Mouse (Mus musculus) G1E (cell line): ENCODE data around the gene Trp53rka. TPM values are rescaled to one million over a fixed set of nuclear protein-coding genes. Genes with fewer than 3 reads are reported as not detected.

Experiments used
- ATAC-seq: 2 replicates; pipeline ENCODE4 v1.8.0; 2016; ENCODE audit warnings: mild to moderate bottlenecking; ENCODE audit not compliant: insufficient number of reproducible peaks, poor library complexity, low FRiP score, severe bottlenecking; ENCODE audit errors: extremely low read depth
- DNase-seq: peaks from one replicate; pipeline ENCODE4 v3.0.0; 2012; ENCODE audit warnings: low spot score
- H3K27me3 ChIP-seq: 2 replicates; pipeline ENCODE4 v1.6.1; 2012; ENCODE audit warnings: mild to moderate bottlenecking, low read length, inconsistent platforms; ENCODE audit not compliant: insufficient read depth
- H3K36me3 ChIP-seq: replicated peaks from 2 replicates; pipeline ENCODE3; 2012; ENCODE audit warnings: mild to moderate bottlenecking, inconsistent platforms
- H3K4me1 ChIP-seq: 2 replicates; pipeline ENCODE4 v1.6.1; 2012; ENCODE audit warnings: low read depth, low read length, inconsistent platforms, mixed read lengths; ENCODE audit not compliant: insufficient read depth
- H3K4me3 ChIP-seq: 2 replicates; pipeline ENCODE4 v1.5.1; 2012; ENCODE audit warnings: low read depth, mild to moderate bottlenecking, inconsistent platforms, low read length, moderate library complexity, mixed read lengths
- H3K9me3 ChIP-seq: replicated peaks from 2 replicates; pipeline ENCODE4 v1.6.1; 2012; ENCODE audit warnings: inconsistent platforms
- CTCF ChIP-seq: IDR thresholded peaks from 2 replicates; pipeline ENCODE4 v1.5.1; 2012; ENCODE audit warnings: low read depth, low read length, inconsistent platforms, mixed read lengths
- GATA1 ChIP-seq: IDR thresholded peaks from 2 replicates; pipeline ENCODE4 v1.6.1; 2012; ENCODE audit warnings: borderline replicate concordance, low read length, inconsistent platforms, mixed read lengths
- GATA2 ChIP-seq: IDR thresholded peaks from 2 replicates; pipeline ENCODE4 v1.6.1; 2012; ENCODE audit warnings: low read depth, low read length, inconsistent platforms, borderline replicate concordance
- POLR2AphosphoS5 ChIP-seq: IDR thresholded peaks from 2 replicates; pipeline ENCODE4 v1.6.1; 2012; ENCODE audit warnings: low read depth, low read length, inconsistent platforms; ENCODE audit not compliant: insufficient replicate concordance
- TAL1 ChIP-seq: conservative IDR thresholded peaks from 2 replicates; pipeline ENCODE4 v1.6.1; 2012; ENCODE audit warnings: low read depth, low read length, inconsistent platforms, mixed read lengths
- polyA plus RNA-seq: library from polyadenylated mRNA; stranded (reverse); fragments of >175 nt; gene quantifications from 2 replicates; pipeline ENCODE4 v1.2.3, GENCODE M21; 2012
- total RNA-seq, 2 experiments: library from RNA; stranded (forward) in 1 of 2; stranded (reverse) in 1 of 2; fragments of 200-1000 nt in 1 of 2; fragments of >200 nt in 1 of 2; fragmentation: Nextera tagmentation in 1 of 2; gene quantifications; 2 replicates each; pipeline ENCODE4 v1.2.3; 2014 to 2017

Trp53rka gene
- total and polyA plus RNA-seq, 3 experiments: 8.4 to 25.7 (median 13.7) TPM

DNA sequence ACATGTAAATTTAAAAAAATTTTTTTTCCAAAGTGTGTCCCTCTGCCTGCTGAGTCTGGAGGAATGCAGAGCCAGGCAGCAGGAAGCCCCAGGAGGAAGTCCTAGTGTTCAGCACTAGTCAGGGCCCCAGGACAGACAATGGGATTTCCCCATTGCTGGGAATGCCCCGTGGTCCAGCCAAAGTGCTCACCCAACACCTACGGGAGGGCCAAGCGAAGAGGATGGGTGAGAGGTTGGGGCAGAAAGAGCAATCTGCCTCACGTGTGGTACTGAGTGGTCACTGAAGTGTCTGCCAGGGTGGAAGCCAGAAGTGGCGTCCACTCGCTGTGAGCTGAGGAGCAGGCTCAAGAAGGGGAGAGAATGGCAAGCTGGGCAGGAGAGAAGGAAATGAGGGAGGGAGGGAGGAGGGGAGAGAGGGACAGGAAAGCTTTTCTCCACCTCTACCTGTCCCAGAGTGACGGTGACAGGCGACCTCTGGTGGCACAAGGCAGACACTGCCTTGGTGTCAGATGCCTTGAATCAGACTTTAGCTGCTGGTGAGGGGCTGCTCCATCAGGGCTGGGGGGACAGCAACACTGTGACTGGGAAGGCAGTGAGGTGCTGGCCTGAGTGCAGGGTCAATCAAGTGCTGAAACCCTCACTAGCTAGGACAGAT lies 6.1 kb downstream of the Trp53rka start:
- DNase-seq (peak; percentile 38), ATAC-seq (peak; percentile 56; the same call in 1 of the 2 replicates)
- Histone ChIP-seq H3K9me3 (no peaks in the 10 kb centered on the region), H3K27me3 (peaks cover 10% of the 10 kb centered on the region), H3K4me3 (no peak overlapping the region), H3K4me1 (peaks cover 11% of the 10 kb centered on the region), H3K36me3 (peaks cover 37% of the 10 kb centered on the region)
- TF ChIP-seq TAL1 (no peak), CTCF (peak; percentile 95)

DNA sequence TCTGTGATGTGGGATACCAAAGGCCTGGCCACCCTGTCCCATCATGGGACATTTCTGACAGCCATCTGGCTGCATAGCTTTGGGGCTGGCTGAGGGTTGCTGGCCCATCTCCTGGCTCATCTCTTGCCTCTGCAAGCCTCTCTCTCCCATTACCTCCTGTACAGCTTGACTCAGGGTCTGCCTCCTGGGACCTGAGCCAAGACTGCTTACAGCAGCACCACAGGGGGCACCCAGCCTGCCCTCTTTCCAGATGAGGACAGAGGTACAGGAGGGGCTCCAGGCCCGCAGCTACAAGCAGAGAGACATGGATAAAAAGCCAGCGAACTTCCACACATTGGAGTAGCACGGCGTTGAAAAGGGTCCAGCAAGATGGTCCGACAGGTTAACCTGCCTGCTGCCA lies 6.7 kb downstream of the Trp53rka start:
- TF ChIP-seq TAL1 (no peak), POLR2AphosphoS5 (no peak), CTCF (no peak), GATA1 (no peak), GATA2 (no peak)
- Histone ChIP-seq H3K4me1 (peaks cover 9% of the 10 kb centered on the region), H3K4me3 (no peak overlapping the region), H3K27me3 (peaks cover 12% of the 10 kb centered on the region), H3K36me3 (peaks cover 37% of the 10 kb centered on the region), H3K9me3 (no peaks in the 10 kb centered on the region)
- DNase-seq (no peak), ATAC-seq (no peak)

DNA sequence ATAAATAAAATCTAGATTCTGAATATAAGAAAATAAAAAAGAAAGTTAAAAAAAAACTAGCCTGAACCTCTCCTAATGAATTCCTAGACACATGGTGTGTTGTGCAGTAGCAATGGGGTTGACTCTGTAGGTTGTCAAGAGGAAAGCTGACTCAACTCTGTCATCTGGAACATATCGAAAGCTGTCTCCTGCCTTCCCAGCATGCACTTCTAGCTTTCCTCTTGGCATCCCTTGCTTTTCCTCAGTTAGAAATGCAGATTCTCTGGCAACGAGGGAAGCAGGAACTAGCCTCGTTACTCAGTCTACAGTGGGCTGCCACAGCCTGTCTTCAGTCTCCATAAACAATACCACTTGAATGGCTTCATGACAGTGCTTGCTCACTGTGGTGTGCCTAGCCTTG lies 7.3 kb downstream of the Trp53rka start:
- Histone ChIP-seq H3K9me3 (no peaks in the 10 kb centered on the region), H3K4me3 (no peak overlapping the region), H3K36me3 (peaks cover 33% of the 10 kb centered on the region), H3K27me3 (peaks cover 12% of the 10 kb centered on the region), H3K4me1 (peaks cover 9% of the 10 kb centered on the region)
- ATAC-seq (no peak), DNase-seq (no peak)
- TF ChIP-seq GATA2 (no peak), GATA1 (no peak), CTCF (no peak), TAL1 (no peak), POLR2AphosphoS5 (no peak)

DNA sequence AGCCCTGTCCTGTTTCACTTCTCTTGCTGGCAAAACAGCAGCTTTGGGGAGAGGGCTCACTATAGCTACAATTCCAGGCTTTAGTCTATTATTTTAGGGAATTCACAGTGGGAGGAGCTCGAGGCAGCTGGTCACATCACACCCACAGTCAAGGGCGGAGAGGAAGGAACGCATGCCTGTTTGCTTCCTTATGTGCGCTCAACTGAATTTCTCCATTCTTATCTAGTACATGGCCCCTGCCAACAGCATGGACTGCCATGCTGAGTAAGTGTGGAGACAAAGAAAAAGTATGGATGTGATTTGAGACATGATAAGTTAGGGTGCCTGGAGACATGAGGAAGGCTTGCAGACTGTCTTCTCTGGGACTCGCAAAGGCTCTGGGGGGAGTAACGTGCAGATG lies 9.0 kb downstream of the Trp53rka start:
- Histone ChIP-seq H3K4me3 (no peak overlapping the region), H3K9me3 (no peaks in the 10 kb centered on the region), H3K27me3 (peaks cover 19% of the 10 kb centered on the region), H3K4me1 (peaks cover 6% of the 10 kb centered on the region; the same call in 1 of the 2 replicates), H3K36me3 (peaks cover 17% of the 10 kb centered on the region)
- ATAC-seq (no peak), DNase-seq (no peak)
- TF ChIP-seq GATA1 (no peak), CTCF (no peak), TAL1 (no peak), POLR2AphosphoS5 (no peak), GATA2 (no peak)

DNA sequence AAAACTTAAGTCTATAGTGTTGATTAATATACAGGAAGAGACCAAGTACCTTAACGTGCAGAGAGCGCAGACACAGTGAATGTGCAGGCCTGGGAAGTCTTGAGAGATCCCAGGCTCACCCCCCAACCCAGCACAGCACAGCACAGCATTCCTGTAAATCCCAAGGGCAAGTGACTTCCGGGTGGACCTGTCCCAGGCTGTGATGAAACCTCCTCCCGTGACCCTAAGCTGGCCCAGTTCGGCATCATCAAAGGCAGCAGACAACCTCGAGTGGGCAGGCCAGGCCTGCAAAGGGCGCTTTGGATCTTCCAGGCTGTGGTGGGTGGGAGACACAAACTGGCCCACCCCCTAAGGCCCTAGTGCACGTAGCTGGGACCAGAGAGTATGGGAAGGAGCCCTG lies 11.1 kb downstream of the Trp53rka start:
- no peak overlapping the region for H3K4me3 ChIP-seq
- TF ChIP-seq TAL1 (no peak), GATA2 (no peak), GATA1 (no peak), CTCF (no peak), POLR2AphosphoS5 (no peak)
- H3K4me1 ChIP-seq: peaks cover 1% of the 10 kb centered on the region; the same call in 1 of the 2 replicates
- DNase-seq (no peak), ATAC-seq (no peak)
- no peaks in the 10 kb centered on the region for H3K9me3 ChIP-seq
- H3K36me3 ChIP-seq: peaks cover 2% of the 10 kb centered on the region
- H3K27me3 ChIP-seq: peaks cover 19% of the 10 kb centered on the region

DNA sequence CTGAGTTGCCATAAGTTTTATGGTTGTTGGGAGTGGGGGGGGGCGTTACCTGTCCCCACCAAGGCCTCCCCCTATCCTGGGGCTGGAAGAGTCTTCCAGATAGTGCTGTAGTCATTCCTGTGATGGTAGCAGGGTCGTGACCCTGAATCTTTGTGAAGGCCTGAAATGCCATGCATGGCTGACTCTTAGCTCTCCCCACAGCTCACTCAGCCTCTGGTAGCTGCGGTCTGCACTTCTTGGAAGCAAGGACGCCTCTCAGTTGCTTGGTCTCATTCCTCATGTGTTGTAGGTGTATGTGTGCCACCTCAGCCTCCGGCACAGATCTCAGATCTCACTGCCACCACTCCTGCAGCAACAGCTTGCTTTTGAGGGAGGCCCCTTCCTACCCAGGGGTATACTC lies 17.3 kb downstream of the Trp53rka start:
- no peaks in the 10 kb centered on the region for H3K4me1 ChIP-seq
- ATAC-seq (no peak), DNase-seq (no peak)
- H3K4me3 ChIP-seq: no peak overlapping the region
- no peaks in the 10 kb centered on the region for H3K36me3 ChIP-seq
- H3K9me3 ChIP-seq: no peaks in the 10 kb centered on the region
- no peak for TF ChIP-seq GATA2
- TF ChIP-seq TAL1: no peak
- TF ChIP-seq CTCF: no peak
- no peak for TF ChIP-seq GATA1
- TF ChIP-seq POLR2AphosphoS5: no peak
- H3K27me3 ChIP-seq: peaks cover 19% of the 10 kb centered on the region

DNA sequence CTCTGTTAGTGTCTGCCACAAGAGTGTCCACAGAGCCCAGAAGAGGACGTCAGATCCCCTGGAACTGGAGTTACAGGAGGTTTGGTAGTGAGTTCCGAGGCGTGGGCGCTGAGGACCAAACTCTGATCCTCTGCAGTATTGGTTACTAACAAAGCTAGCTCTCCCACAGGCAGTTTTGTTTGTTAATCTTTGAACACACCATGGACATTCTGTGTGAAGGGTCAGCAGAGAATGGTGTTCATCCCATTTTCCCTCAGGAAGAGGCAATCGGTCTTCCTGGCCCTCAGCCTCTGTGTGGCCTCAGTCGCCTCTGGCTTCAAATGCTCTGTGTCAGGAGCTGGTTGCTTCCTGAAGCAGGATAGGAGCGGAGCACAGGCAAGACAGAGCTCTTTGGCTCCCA lies 17.7 kb downstream of the Trp53rka start:
- no peaks in the 10 kb centered on the region for H3K4me1 ChIP-seq
- peaks cover 16% of the 10 kb centered on the region for H3K27me3 ChIP-seq

More for the DNA sequence above, 17.7 kb downstream of the Trp53rka start:
- Histone ChIP-seq H3K4me3 (no peak overlapping the region), H3K9me3 (no peaks in the 10 kb centered on the region), H3K36me3 (no peaks in the 10 kb centered on the region)
- TF ChIP-seq GATA1 (no peak), TAL1 (no peak), POLR2AphosphoS5 (no peak), GATA2 (no peak), CTCF (no peak)
- ATAC-seq (no peak), DNase-seq (no peak)
